Mouse (Mus musculus) gastrocnemius, postnatal 4 days (tissue): ENCODE data around the gene Tnn. TPM values are rescaled to one million over a fixed set of nuclear protein-coding genes. Genes with fewer than 3 reads are reported as not detected.

Experiments used
- DNase-seq, 2 experiments: peaks; one replicate each; pipeline ENCODE4 v3.0.0; 2021 to 2022; ENCODE audit warnings: low spot score in 2 of 2, mixed read lengths in 2 of 2
- total RNA-seq, 2 experiments: library from RNA; stranded (reverse); gene quantifications; 2 replicates each; pipeline ENCODE4 v1.2.3; 2021

The Tnn gene
- total RNA-seq, 2 experiments from 2014 or later, result 0.05 to 0.10 TPM

DNA sequence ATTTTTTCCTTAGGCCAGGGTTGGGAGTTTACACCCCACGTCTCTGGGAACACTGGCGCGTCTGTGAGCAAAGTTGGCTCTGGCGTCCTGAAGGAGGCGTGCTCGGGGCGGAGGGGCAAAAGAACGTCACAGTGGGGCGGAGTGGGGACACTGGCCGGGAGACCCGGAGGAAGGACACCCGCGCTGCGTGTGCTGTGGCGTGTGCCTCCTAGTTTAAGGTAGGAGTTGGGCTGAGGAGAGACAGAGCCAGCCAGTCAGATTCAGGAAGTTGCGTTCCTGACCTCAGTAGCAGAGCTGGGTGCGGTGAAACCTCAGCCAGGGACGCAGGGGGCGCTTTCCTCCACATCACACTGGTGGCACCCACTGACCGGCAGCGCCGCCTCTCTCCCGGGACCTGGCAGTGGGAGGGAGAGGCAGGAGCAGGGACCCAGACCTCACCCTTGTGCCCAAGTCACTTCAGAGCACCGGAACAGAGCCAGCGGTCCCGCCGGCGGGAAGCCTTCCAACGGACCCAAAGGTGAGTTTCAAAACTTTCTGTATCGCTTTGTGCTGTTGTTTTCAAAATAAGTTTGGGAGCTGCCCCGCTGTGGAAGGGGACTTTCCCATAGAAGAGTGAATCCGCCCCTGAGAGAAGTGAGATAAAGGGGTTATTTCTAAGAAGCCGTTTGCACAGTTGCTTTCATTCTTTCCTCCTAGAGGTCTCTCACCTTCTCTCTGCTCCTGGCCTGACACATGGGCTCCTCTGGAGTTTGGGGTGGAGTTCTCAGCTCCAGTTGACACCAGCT is 109.0 kb downstream of the Tnn start, which contains the start of gene 4930523C07Rik:
Gene 4930523C07Rik, plus strand, starts transcription at position 146 of the 785 bp plus-strand sequence.
- DNase-seq, result peak in 1 of 2 experiments; percentile 69

DNA sequence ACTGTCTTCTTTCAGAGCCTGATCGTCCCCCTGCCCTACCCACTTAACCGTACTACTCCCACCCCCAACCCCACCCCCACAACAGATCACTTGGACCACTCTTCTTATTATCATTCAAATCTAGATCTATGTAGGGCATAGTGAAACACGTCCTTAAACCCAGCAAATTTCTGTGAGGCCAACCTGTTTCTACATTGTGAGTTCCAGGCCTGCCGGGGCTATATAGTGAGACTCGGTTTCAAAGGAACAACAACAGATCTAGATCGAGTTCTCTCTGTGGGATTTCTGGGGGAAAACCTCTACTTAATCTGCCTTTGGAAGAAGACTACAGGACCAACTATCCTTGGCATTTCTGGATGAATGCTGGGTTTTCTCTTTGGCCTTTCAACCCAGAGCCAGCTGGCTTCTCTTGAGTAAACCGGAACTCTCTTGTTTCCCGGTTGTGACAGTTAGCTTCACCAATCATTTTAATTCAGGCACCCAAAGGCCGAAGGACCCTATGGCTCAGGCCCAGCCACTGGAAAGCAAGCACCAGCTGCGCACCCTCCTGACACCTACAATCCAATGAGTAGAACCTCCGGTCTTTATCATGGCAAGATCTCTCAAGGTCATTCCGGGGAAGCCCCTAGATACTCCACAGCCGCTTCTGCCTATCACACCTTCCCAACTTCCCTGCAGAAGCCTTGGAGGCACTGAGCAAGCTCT is 110.0 kb downstream of the Tnn start:
- DNase-seq, result no peak

DNA sequence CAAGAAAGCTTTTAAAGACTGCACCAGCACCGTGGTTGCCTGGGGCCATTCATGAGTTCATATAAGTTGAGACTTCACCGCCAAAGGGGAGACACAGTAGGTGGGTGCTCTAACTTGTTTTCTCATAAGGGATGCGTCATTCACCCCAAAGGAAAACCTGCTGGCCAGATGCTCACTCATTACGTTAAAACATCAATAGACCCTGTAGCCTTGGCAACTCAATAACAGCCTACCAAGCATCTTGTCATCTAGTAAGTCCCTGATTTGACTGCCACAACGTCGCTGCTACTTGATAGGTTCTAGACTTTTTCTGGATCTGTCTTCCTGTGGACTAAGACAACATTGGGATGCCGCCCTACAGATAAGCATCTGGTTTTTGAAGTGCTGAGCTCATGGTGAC is 111.0 kb downstream of the Tnn start:
- DNase-seq, result no peak

DNA sequence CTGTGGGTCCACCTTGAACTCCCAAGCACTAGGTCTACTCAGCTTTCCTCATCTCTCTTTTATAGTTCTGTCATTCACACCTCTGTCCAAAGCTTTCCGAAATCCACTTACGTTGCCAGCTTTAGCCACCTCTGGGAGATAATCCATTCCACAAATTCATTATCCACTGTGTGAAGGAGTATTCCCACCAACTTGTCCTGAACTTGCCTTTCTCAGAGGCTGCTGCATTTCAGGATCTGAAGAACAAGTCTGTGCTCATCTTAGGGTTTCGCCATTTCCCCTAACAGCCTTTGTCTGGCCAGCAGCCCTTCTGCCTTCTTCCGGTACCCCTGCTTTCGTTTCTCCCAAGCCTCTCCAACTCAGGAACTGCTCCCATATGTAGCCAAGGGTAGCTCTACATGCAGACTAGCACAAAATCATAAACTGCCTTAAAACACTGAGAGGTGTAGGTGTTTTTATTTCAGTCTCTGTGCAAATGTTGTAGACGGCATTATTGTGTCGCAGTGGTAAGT is 112.1 kb downstream of the Tnn start:
- no peak for DNase-seq

DNA sequence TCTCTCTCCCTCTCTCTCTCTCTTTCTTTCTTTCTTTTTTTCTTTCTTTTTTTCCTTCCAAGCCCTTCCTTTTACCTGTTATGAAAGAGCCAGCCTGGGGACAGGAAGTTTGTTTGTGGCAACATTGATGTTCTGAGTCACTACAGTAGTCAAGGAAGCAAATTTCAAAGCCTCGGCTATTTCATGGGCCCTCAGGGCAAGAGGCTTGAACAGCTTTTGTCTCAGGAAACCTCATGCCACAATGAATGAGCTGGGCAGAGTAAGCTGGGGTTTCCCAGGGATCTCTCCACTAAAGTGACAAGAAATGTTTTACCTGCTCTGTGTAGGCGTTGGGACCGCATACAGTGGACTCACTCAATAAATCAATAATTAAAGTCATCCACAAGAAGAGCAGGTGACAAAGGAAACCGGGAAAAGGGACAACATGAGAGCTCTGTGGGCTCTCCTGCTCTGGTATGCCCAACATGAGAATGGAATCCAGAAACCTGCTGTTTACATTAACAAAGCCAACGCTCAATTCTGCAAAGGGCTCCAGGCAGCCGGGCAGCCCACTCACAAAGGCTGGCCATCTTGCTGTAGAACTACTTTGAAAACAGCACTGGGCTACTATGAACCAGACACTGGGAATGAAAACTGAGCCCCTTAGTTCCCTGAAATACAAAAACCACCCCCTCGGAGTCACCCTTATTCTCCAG is 113.3 kb downstream of the Tnn start:
- no peak for DNase-seq

DNA sequence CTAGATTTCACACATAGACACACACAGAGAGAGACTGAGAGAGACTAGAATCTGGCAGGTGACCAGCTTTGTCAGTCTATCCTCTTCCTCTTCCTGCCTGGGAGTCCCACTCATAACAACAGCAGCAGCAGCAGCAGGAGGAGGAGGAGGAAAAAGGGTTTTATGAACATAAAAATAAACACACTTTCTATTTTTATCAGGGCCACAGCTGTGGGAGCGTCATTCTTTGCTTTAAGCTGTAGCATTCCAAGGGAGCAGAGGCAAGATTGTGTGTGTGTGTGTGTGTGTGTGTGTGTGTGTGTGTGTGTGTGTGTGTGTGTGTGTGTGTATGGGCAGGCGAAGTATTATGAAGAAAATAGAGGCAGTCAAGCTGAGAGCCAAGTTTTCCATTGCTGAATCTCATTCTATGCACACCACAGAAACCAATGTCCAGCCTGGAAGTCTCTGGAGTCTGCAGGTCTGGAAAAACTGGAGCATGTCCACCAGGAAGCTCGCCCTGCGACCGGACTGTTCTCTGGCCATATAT is 116.3 kb downstream of the Tnn start:
- peak in 1 of 2 experiments; percentile 37 for DNase-seq

DNA sequence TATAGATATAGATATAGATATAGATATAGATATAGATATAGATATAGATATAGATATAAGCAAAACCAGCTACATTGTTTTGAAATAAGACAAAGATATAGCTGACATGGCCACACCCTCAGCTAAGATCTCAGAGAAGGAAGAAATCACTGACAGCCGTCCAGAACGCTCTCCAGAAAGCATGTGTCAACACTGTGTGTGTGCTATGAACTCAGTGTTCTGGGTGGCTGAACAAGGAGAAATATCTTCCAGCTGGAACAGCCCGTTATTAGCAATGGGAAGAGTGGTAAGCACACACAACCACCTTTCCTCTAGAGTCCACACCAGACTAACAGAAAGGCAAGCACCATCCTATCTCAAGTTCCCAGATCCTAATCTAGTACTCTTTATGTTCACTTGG is 117.8 kb downstream of the Tnn start:
- no peak for DNase-seq

Other genes starting within 250 kb of the Tnn start
- 10 to 100 TPM; 13.5 to 16.9 TPM for gene 4930523C07Rik, start 109.2 kb downstream of the Tnn start, total RNA-seq
- 10 to 100 TPM; 77.8 to 83.5 TPM for gene Mrps14, start 41.6 kb upstream of the Tnn start, total RNA-seq
- 10 to 100 TPM; 56.1 to 57.7 TPM for gene Cacybp, start 59.3 kb upstream of the Tnn start, total RNA-seq